Mouse (Mus musculus) stomach, postnatal 0 days (tissue): ENCODE results near the gene Slc7a15. TPM values are rescaled to one million over a fixed set of nuclear protein-coding genes. Genes with fewer than 3 reads are reported as not detected.

Experiments used
- ATAC-seq: fragments of 200-750 bp; cut with Nextera tagmentation; 2 replicates; pipeline ENCODE4 v1.8.0; 2017; ENCODE audit not compliant: low FRiP score, low TSS enrichment
- DNase-seq: peaks from one replicate; pipeline ENCODE4 v3.0.0-alpha.2; 2016; ENCODE audit warnings: low spot score
- H3K27ac ChIP-seq: fragments of 300-500 bp; sonication (generic); replicated peaks from 2 replicates; pipeline ENCODE4 v1.5.1; 2014; ENCODE audit warnings: mild to moderate bottlenecking, control low read depth
- H3K27me3 ChIP-seq: fragments of 300-500 bp; sonication (generic); 2 replicates; pipeline ENCODE4 v1.6.1; 2014; ENCODE audit warnings: low read length; ENCODE audit not compliant: control insufficient read depth, insufficient read depth
- H3K36me3 ChIP-seq: fragments of 300-500 bp; sonication (generic); 2 replicates; pipeline ENCODE4 v1.6.1; 2014; ENCODE audit warnings: low read length, mixed read lengths; ENCODE audit not compliant: control insufficient read depth, insufficient read depth
- H3K4me1 ChIP-seq: fragments of 300-500 bp; sonication (generic); replicated peaks from 2 replicates; pipeline ENCODE4 v1.6.1; 2014; ENCODE audit warnings: antibody characterized with exemption; ENCODE audit not compliant: control insufficient read depth, insufficient read depth
- H3K4me2 ChIP-seq: fragments of 300-500 bp; sonication (generic); replicated peaks from 2 replicates; pipeline ENCODE4 v1.6.1; 2014; ENCODE audit warnings: low read depth, mild to moderate bottlenecking, control low read depth, moderate library complexity
- H3K4me3 ChIP-seq: fragments of 300-500 bp; sonication (generic); 2 replicates; pipeline ENCODE4 v1.5.1; 2014; ENCODE audit warnings: low read depth, low read length, control low read depth
- H3K9ac ChIP-seq: fragments of 300-500 bp; sonication (generic); 2 replicates; pipeline ENCODE4 v1.6.1; 2014; ENCODE audit warnings: mild to moderate bottlenecking, low read length, control low read depth, mixed read lengths
- H3K9me3 ChIP-seq: fragments of 300-500 bp; sonication (generic); 2 replicates; pipeline ENCODE4 v1.6.1; 2016; ENCODE audit warnings: low read length; ENCODE audit not compliant: control insufficient read depth
- CTCF ChIP-seq: IDR thresholded peaks from 2 replicates; pipeline ENCODE4 v1.5.1; 2016; ENCODE audit warnings: antibody characterized with exemption, low read depth, mild to moderate bottlenecking, moderate library complexity
- EP300 ChIP-seq: optimal IDR thresholded peaks from 2 replicates; pipeline ENCODE3; 2016; ENCODE audit warnings: antibody characterized with exemption
- WGBS: fragments of 180-500 bp; shearing (Covaris S2); extraction: QIAGEN DNeasy Blood & Tissue Kit; methylation state at CpG from one replicate; pipeline ENCODE4 v1.1.7; 2014; 5-methylcytosine and 5-hydroxymethylcytosine counted together
- polyA plus RNA-seq: library from polyadenylated mRNA; unstranded; fragments of >200 nt; fragmentation: Nextera tagmentation; extraction: Ambion mirVana; gene quantifications from 2 replicates; pipeline ENCODE4 v1.2.1, GENCODE M21; 2015

Slc7a15 gene
- polyA plus RNA-seq, 1 experiment from 2014 or later = not detected

DNA sequence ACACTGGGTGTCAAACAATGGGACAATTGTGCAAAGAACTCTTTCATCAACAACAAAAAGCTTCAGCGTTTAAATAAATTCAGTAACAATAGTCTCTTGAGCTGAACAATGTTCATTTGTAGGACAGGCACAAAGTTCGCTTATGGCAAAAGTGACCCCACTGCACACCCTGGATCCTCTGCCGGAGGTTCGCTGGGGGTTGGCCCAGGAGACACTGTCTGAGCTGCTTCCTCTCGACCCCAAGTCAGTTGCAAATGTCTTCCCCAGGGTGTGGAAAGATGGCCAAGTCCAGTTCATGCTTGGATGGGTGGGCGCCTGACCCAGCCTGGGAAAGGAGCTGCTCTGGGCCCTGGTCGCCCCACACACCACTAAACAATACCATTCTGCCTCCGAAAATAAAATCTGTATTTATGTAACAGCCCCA is 100.7 kb downstream of the Slc7a15 start:
- ATAC-seq (no peak), DNase-seq (no peak)
- 19% methylated on average over 8 of the region's 8 CpGs for WGBS
- Histone ChIP-seq H3K27ac (peak overlapping the region; percentile 100), H3K4me1 (peaks cover 4% of the 10 kb centered on the region; the same call in 1 of the 2 replicates), H3K9ac (peak overlapping the region; percentile 100), H3K4me3 (peak overlapping the region; percentile 92), H3K4me2 (peak overlapping the region; percentile 92), H3K9me3 (no peaks in the 10 kb centered on the region), H3K27me3 (no peaks in the 10 kb centered on the region), H3K36me3 (no peaks in the 10 kb centered on the region)
- TF ChIP-seq CTCF = no peak

DNA sequence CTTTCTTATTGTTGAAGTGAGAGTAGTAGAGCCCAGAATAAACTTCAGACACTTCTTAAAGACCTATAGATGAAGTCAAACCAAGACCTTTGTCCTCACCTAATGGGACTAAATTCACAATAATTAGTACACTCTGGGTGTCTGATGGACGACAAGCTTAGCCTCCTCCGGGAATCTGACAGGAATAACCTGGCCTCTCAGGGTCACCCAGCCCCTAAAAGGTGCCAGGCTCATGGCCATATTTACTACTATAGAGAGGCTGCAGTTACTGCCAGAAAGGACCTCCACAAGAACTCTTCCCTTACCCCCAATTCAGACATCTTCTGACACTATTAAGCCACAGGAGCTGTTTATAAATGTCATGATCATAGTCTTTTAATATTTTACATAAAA is 101.6 kb downstream of the Slc7a15 start:
- peak overlapping the region; percentile 63 for H3K9ac ChIP-seq
- DNase-seq (no peak), ATAC-seq (no peak)
- 26% methylated on average over 2 of the region's 2 CpGs for WGBS
- H3K9me3 ChIP-seq = no peaks in the 10 kb centered on the region
- peaks cover 4% of the 10 kb centered on the region; the same call in 1 of the 2 replicates for H3K4me1 ChIP-seq
- H3K27me3 ChIP-seq = no peaks in the 10 kb centered on the region
- peak overlapping the region; percentile 92 for H3K4me2 ChIP-seq
- TF ChIP-seq EP300 (no peak), CTCF (no peak)
- no peaks in the 10 kb centered on the region for H3K36me3 ChIP-seq
- H3K4me3 ChIP-seq = peak overlapping the region; percentile 92
- peak overlapping the region; percentile 88 for H3K27ac ChIP-seq

DNA sequence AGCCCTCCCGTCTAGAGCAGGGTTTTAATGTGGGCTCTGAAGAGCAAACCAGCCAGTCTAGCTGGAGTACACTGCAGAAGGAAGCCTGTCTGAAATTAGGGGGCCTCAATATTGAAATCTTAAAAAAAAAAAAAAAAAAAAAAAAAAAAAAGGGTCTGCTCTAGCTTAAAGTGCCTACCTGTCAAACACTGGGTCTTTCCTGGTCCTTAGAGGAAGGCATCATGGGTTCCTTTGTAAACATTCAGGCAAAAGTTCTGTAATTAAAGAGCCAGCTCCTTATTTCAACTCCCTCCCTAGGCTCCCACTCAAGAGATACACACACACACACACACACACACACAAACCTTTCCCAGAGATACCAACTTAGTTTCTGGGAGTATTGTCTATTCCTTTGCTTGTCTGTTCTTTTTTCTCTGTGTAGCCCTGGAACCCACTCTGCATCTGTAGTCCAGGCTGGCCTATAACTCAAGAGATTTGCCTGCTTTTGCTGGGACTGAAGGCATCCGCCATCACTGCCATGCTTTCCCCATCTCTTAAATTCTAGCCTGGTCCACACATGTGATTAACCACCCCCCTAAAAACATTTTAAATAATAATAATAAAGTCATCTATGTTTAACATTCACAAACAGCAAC is 102.1 kb downstream of the Slc7a15 start:
- Histone ChIP-seq H3K36me3 (no peaks in the 10 kb centered on the region), H3K27me3 (no peaks in the 10 kb centered on the region), H3K9ac (peak overlapping the region; percentile 63), H3K4me3 (peak overlapping the region; percentile 92), H3K4me1 (peaks cover 4% of the 10 kb centered on the region; the same call in 1 of the 2 replicates), H3K9me3 (no peaks in the 10 kb centered on the region), H3K4me2 (peak overlapping the region; percentile 92), H3K27ac (peak overlapping the region; percentile 88)
- DNase-seq (no peak), ATAC-seq (no peak)
- TF ChIP-seq CTCF = no peak
- no peak for TF ChIP-seq EP300
- WGBS = 37% methylated on average over 2 of the region's 2 CpGs

DNA sequence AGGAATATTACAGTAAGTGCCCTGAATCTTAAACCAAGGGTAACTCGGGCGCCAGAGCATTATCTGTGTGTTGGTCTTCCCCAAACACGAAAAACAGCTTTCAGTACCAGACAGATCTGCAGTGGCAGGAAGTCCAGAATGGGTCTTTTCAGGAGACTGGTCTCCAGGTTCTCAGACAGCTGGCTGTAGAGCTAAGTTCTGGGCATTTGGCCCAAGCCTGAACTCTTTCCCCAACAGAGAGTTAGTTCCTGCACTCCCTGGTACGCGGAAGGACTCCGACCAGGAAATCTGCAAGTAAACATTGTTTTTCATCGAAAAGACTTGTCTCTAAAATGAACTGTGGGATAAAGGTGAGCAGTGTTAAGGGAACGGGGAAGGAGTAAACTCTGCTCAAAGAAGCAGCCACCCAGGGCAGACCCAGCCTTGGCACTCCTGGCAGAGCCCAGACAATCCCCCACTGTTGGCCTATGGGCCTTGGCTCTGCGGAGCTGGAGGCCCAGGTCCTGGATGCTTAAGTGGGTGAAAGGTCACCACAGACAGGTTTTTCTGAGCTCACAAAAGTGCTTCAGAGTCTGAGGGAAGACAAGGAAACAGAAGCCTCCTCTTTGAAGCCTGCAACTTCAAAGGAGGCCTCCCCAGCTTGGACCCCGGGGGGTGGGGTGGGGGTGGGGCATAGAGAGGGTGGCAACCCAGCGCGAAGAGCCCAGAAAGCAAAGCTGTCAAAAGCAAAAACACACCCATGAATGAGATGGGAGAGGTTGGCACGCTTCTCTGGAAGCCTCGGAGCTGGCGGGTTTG is 102.8 kb downstream of the Slc7a15 start:
- Histone ChIP-seq H3K9ac (peak overlapping the region; percentile 45), H3K27me3 (no peaks in the 10 kb centered on the region), H3K9me3 (no peaks in the 10 kb centered on the region), H3K27ac (peak overlapping the region; percentile 88), H3K36me3 (no peaks in the 10 kb centered on the region), H3K4me2 (peak overlapping the region; percentile 92), H3K4me1 (peaks cover 4% of the 10 kb centered on the region; the same call in 1 of the 2 replicates), H3K4me3 (peak overlapping the region; percentile 92)
- WGBS = 12% methylated on average over 15 of the region's 15 CpGs
- ATAC-seq = peak; percentile 58
- TF ChIP-seq EP300 (peak; percentile 42), CTCF (no peak)
- DNase-seq = peak; percentile 76

DNA sequence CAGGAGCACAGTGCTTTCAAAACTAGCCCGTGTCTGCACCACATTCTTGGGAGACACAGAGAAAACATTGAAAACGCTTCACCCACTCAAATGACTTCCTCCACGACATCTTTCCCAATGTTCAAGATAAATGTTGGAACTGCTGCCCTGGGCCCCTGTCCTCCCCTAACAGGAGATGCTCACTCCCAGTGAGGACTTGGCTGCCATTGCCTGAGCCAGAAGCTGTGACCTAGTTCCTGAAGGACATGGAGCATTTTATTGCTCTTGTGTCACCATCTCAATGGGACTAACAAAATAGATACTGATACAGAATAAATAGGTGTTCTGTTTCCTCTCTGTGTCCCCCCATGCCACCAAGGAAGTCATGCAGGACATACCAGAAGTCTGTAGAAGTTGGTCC is 104.2 kb downstream of the Slc7a15 start:
- WGBS = 80% methylated on average over 3 of the region's 3 CpGs
- Histone ChIP-seq H3K4me3 (no peak overlapping the region), H3K9ac (no peak overlapping the region), H3K36me3 (no peaks in the 10 kb centered on the region), H3K4me1 (0 out of 2 replicates have a peak, but pooled peaks cover 4% of the 10 kb centered on the region), H3K27ac (no peak overlapping the region), H3K9me3 (no peaks in the 10 kb centered on the region), H3K4me2 (no peak overlapping the region), H3K27me3 (no peaks in the 10 kb centered on the region)
- ATAC-seq (no peak), DNase-seq (no peak)
- TF ChIP-seq CTCF (no peak), EP300 (no peak)

DNA sequence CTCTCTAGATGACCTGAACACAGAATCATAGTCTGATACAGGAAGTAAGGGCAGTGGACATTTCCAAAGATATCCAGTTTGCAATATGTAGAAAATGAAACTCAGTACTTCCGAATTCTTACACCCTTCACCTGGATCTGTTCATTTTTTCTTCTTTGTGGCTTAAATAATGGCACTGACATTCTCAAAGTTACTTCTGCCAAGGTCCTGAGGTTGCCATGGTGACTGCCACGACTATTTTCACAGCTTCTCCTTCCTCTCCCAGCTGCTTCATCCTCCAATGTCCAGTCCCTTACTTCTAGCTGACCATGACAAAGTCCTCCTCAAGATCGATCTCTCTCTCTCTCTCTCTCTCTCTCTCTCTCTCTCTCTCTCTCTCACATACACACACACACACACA is 105.5 kb downstream of the Slc7a15 start:
- H3K4me2 ChIP-seq = no peak overlapping the region

More for the DNA sequence above, 105.5 kb downstream of the Slc7a15 start:
- H3K27me3 ChIP-seq = no peaks in the 10 kb centered on the region
- H3K4me3 ChIP-seq = no peak overlapping the region
- no peaks in the 10 kb centered on the region for H3K9me3 ChIP-seq
- H3K36me3 ChIP-seq = no peaks in the 10 kb centered on the region
- DNase-seq (no peak), ATAC-seq (no peak)
- peaks cover 4% of the 10 kb centered on the region; the same call in 1 of the 2 replicates for H3K4me1 ChIP-seq
- 64% methylated on average over 3 of the region's 3 CpGs for WGBS
- TF ChIP-seq CTCF (no peak), EP300 (no peak)
- H3K27ac ChIP-seq = no peak overlapping the region; the same call in 1 of the 2 replicates
- no peak overlapping the region for H3K9ac ChIP-seq
